Mouse (Mus musculus): ENCODE measurements around the gene Arhgap44. TPM values are rescaled to one million over a fixed set of nuclear protein-coding genes. Genes with fewer than 3 reads are reported as not detected.

The Arhgap44 gene
- polyA plus RNA-seq, 1 experiment from 2014 or later: 5.1 TPM

DNA sequence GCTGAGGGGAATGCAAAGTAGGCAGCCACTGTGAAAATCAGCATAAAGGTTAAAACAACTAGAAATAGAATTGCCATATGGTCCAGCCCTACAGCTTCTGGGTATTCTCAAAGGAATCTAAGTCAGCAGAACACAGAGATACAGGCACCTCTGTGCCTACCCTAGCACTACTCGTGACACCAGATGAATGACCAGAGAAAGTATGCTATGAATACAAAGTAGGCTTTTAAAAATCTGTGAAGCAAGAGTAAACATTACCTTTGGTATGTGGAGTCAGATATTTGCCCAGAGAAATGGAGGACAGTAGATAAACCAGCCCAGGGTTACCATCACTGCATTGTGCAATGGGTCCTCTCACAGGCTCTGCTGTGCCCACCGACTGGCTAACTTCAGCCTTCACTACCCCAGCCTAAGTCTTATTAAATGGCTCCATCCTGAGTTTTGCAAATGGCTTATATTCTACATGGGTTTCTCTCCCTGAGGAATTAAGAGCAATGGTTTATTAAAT lies 25.6 kb downstream of the Arhgap44 start:
- DNase-seq (ENCODE audit: low spot score): no peak

DNA sequence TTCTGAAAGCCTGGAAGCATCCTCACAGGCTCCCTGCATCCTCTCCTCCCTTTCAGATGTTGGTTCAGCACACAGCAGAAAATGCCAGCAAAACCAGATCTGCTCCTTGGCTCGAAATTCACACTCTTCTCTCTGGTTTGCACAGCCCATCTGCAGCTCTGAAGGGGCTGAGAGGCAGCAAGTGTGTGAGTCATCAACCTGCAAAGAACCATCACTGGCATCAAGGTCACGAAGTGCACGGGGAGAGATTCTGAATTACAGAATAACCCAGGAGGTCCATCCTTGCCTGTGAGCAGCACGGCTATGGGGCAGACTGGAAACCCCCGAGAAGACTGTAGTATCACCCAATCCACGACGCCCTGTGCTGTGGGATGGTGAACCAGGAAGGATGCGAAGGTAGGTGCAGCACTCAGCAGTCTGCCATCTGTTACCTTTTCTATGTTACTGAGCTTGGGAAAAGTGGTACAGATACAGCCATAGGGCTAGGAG lies 27.5 kb downstream of the Arhgap44 start:
- DNase-seq (ENCODE audit: low spot score): no peak

DNA sequence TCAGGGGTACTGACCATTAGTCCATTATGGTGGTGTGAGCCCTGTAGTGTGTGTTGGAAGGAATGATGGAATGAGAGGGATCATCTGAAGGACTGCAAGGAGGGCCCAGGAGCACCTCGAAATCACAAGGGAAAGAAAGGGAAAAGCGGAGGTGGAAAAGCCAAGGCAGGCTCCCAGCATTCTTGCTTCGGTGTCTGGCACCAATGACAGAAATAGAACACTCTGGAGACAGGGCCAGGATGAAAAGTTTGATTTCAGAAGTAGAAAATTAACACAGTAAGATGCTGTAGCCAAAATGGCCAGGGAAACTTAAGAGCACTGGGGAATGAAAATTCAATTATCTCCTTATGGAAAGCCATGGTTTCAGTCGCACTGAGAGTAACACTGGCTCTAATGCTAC lies 29.1 kb downstream of the Arhgap44 start:
- no peak for DNase-seq (ENCODE audit: low spot score)

DNA sequence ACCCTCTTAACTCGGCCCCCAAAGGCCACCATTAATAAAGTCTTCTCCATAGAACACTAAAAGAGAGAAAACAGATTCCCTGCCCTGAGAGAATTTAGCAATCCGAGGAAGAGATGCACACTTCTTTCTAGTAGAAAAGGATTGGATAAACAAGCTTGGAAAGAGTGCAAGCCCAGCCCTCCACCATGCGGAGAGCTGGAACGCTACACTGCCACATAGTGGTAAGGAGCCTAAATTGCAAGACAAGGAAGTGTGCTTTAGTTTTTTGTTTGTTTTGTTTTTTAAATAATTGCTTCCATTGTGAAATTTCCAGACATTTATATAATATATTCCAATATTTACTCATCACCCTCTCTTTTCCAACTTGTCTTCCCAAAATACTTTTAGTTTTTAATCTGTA lies 33.7 kb downstream of the Arhgap44 start:
- DNase-seq (ENCODE audit: low spot score): no peak

DNA sequence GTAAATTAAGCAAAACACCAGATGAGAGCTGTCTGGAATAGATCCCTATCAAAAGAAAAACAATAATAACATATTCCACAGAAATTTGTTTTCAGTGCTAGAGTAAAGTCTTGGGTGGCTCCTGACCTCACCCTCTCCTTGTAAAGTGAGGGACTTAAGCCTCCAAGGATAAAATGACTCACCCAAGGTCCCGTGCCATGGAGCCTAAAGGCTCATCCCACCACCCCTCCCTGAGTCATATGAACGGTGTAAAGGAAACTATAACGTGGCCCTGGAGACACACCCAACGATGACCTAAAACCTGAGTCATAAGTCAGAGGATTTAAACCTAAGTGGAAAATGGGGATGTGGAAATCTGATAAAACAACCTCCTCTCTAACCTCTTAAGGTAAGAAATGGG lies 34.1 kb downstream of the Arhgap44 start:
- DNase-seq (ENCODE audit: low spot score): no peak

DNA sequence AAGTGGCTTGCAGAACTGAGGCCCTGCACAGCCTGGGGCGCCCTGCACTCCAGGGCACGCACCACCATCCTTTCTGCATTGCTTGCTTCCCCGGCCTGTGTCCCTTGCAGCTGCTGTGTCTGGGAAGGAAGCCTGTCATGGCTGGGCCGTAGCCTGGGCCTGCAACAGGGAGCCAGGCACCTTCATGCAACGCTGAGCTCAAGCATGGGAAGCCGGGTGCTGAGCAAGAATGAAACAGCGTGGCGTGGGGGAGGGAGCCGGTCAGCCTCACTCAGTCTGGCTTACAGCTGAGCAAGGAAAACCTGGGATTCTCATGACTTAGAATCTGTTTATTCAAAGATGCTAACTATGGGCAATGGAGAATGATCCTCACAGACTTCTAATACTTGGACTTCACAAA lies 36.2 kb downstream of the Arhgap44 start:
- DNase-seq (ENCODE audit: low spot score): no peak

DNA sequence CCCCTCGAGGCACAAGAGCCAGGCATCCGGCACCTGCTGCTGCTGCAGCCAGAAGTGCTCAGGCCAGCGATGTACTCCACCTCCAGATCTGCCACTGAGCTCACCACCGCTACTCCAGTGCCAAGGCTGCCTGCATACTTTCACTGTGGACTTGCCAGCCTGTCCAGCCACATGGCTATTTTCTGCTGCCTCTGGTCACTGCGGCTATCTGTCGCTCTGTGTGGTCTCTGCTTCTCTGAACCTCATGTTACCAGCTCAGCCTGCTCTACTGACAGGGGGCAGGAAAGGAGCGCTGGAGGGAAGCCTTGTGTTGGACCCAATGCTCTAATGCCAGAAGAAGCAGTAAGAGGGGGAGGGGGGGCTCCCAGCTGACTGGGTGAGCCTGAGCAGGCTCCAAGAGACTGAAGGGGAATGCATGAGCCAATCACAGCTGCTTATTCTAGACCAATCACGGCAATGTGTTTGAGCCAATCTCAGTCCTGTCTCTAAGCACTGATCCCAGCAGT lies 37.8 kb downstream of the Arhgap44 start:
- no peak for DNase-seq (ENCODE audit: low spot score)

DNA sequence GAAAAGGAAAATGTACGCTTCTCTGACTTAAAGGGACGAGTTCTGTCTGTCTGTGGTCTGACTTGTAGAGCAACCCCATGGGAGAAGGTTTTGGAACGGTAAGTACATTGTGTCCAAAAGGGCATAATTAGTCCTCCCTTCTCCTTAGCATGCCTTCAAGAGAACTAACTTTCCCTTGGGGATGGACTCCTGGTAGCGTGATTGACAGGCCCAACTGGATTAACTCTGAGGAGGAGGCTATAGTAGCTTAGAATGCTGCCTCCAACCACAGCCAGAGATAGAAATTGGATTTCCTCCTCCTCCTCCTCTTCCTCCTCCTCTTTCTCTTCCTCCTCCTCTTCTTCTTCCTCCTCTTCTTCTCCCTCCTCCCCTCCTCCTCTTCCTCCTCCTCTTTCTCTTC lies 42.5 kb downstream of the Arhgap44 start:
- no peak for DNase-seq (ENCODE audit: low spot score)

DNA sequence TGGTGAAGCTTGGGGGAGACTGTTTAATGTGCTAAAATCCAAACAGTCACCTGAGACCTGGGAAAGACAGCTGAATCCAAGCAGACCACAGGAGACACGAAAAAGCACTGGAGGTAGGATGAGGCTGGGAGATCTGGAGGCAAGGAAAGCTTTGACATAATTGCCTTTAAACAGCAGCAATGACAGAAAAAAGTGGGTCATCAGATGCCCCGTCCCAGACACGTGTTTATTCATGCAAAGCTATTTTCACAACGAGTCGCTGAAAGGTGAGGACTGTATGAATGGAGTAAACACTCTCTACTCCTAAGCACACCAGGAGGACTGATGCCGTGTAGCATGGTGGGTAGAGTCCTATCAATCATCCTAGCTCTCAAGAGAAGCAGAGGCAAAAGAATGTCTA lies 47.0 kb downstream of the Arhgap44 start:
- DNase-seq (ENCODE audit: low spot score): no peak

DNA sequence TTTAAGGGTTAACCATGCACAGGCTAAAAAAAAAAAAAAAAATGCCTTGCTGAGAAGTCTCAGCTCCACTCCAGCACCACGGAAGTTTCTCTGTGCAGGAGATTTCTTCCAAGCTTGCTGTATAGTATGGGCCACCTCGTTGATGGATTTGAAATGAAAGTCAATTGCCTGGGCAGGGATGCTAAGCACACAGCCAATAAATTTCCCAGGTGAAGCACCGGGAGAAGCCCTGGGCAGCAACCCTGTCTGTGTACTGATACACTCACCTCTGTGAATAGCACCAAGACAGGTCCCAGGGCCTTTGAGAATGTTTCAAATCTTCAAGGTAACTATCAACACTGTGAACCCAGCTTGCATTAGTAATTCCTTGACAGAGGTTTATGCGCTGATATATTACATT lies 50.7 kb downstream of the Arhgap44 start:
- DNase-seq (ENCODE audit: low spot score): no peak

DNA sequence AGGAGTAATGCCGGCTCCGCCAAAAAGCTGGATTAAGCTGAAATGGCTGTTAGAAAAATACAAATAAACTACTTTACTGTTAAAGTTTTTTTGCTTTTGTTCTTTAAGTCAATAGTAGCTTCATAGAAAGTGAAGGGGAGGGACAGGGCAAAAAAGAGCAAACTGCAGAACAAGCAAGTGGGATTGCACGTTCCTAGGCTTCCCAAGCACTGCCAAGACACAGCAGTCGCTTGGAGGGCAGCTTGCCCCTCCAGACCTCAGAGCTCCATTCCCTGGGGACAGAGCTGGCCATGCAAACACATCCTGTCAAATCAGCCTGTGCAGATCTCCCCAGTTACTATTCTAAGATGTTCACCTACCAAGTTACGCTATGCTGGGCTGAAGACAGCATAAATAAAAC lies 51.1 kb downstream of the Arhgap44 start:
- no peak for DNase-seq (ENCODE audit: low spot score)

DNA sequence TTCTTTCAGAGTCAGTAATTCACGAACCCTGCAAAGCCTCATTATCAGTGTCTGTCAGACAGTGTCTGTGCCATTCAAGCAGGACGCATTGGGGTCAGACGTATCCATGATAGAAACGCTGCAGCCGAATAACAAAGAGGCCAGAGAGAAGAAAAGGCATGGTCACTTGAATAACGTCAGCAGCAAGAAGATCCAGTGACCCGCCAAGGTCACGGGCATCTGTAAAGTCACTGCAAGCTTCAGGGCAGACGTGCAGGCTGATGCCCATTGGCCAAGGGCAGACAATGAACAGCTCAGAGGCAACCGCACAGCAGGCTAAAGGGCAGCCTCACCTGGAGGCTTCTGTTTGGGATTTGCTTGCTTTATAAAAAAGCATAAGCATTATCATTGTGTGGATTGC lies 52.7 kb downstream of the Arhgap44 start:
- no peak for DNase-seq (ENCODE audit: low spot score)

DNA sequence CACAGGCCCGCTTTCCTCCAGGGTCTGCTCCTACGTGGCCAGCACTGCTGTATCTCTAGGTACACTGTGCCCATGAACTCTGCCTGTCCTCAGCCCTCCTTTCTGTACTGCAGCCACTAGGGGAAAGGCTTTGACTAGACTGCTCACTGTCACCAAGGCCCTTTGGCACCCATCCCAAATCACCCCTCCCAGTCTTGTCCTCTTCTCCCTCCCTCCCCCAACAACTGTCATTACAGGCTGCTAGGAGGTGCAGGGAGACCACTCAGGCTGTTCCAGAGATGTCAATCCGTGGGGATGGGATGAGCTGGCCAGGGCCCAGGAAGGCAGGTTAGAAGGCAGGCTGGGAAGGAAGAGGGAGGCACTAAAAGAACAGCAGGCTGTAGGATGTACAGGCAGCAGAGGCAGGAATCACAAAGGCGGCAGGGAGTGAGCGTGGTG lies 55.0 kb downstream of the Arhgap44 start:
- no peak for DNase-seq (ENCODE audit: low spot score)

DNA sequence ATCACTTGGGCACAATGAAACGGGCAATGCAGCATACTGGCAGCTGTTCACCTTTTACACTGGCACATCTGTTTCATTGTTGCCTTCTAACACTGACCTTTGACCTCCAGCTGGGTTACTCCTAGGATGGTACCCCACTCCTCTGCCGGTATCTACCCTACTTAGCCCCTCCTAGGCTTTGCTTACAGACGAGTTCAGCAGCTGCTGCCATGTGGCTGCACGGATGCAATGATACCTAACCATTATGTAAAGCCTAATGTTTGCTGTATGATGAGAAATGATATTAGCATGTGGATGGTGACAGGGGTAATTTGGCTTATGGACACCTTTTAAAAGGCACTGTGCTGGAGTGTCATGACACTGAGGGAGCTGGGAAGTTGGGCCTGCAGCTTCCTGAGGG lies 55.6 kb downstream of the Arhgap44 start:
- no peak for DNase-seq (ENCODE audit: low spot score)

DNA sequence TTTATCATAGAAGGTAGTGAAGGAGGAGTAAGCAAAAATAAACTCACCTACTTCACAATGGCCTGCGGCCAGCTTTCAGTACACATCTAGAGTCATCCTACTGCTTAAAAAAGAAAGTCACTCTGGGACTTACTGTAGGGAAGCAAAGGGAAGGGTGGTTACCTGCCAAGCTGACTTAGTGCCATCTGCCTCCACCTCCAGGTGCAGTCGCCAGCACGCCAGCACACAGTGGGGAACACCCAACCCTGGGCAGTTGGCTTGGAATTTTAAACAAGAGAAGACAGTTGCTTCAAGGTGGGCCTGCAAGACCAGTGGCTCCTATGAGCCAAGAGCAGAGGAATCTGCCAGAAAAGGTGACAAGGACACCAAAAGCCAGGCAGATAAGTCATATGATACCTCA lies 58.7 kb downstream of the Arhgap44 start:
- no peak for DNase-seq (ENCODE audit: low spot score)

DNA sequence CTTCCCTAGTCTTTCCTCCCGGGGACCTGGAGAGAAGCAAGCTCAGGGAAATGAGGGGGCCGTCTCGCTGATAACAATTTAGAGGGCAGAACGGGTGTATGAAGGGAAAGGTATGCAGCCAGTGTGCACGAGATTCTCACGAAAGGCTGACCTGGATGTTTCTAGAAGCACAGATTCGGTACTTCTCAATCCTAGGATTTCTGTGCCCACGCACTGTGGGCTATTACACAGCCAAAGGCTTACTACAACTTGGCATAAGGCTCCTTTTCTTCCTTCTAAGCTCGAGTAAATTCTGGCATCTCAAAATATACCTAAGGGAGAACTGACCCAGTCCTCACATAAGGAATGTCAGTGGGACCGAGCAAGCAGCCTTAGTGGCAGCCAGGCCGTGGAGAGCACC lies 61.6 kb downstream of the Arhgap44 start:
- DNase-seq (ENCODE audit: low spot score): no peak

DNA sequence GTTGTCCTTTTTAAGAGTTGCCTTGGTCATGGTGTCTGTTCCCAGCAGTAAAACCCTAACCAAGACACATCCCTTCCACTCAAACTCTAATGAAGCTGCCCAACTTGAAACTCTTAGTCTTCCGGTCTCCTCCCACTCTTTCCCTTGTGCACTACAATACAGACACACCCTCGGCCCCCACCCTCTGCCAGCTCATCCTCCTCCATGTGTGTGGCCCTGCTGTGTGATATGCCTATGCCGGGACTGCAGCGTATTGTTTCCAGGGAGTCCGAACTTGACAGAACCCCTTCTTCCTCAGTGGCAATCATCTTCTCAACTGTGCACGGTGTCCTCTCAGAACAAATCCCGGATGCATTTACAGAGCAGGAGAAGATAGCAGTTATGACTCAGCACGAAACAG lies 62.7 kb downstream of the Arhgap44 start:
- no peak for DNase-seq (ENCODE audit: low spot score)

DNA sequence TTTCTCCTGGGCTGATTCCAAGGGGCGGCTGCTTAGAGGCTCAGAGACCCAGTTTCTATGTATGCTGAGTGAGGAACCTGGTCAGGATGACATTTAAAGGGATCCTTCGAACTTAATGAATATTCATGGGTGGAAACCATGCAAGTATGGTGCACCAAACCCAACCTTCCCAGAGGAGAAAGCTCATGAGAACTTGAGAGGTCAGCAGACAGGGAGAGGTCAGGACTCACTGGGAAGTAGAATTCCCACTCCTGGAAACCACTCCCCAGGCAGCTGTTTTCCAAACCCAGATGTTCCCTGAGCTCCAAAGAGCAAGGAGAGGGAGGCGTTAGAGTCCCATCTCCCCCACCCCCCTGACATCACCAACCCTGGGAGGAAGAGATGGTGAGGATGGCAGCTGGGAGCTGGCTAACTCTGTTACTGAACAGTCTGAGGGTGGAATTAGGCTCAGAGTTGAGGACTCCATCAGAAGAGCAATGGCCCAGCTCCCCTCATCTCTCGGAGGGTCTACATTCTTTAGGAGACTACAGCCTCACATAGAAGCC lies 65.2 kb downstream of the Arhgap44 start:
- no peak for DNase-seq (ENCODE audit: low spot score)

DNA sequence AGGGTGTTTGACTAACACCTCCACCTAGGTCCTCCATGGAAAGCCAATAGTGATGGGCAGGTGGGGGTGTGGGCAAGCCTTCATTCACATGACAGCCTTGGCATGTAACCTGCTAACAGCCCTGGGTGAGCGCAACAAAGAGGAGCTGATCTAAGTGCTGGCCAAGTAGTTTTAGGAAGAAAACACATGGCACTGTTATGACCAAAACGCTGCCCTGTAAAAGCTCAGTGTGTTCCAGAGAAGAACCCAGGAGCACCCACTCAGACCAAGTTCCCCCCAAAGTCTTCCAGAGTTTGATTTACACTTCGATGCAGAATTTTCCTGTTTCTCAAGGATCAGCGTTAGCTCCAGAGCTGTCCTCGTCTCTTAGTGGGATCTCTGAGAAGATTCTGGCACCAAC lies 65.9 kb downstream of the Arhgap44 start:
- no peak for DNase-seq (ENCODE audit: low spot score)

DNA sequence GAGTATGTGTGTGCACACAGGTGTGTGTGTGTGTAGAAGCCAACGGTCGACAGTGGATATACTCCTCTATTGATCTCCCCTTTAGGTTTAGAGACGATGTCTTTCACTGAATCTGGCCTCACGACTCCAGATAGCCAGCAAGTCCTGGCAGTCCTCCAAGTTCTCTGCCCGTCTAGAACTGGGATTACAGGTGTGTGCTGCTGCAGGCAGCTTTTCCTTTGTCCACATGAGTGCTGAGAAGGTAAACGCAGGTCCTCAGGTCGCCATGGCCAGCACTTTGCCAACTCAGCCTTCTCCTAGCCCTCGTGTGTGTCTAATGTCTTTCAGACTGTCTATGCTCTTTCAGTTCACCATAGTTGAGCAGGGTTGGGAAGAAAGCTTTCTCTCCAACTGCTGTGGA lies 69.9 kb downstream of the Arhgap44 start:
- DNase-seq (ENCODE audit: low spot score): no peak

DNA sequence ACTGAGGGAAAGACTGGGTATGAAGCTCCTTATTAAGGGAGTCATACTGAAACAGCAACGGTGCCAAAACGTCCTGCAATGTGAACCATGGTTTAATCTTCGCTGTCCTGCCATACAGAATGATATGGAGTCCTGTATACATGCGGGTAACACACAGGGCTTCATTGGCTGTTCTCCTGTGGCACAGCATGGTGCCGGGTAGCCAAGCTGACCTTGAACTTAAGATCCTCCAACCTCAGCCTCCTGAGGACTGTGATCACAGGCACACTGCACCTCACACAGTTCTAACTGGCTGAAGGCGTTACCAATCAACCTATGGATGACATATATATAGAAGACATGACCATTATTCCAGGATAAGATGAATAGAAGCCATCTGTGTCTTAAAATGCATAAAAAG lies 72.4 kb downstream of the Arhgap44 start:
- no peak for DNase-seq (ENCODE audit: low spot score)

DNA sequence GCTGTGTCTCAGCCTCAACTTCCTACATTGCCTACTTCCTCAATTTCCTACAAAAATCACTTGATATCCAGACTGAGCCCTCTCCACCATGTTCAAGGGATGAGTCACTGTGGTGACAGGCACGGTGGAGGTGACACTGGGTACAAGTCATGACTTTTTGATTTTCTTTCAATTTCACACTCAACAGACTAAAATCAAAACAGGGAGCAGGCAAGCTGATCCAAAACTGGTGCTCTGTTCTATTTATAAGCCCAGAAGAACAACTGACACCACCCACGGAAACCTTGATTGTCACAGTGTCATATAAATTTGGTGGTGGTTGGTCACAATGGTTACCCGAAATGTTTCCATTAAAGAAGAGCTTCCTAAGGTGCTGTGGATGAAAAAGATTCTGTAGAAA lies 72.8 kb downstream of the Arhgap44 start:
- no peak for DNase-seq (ENCODE audit: low spot score)

DNA sequence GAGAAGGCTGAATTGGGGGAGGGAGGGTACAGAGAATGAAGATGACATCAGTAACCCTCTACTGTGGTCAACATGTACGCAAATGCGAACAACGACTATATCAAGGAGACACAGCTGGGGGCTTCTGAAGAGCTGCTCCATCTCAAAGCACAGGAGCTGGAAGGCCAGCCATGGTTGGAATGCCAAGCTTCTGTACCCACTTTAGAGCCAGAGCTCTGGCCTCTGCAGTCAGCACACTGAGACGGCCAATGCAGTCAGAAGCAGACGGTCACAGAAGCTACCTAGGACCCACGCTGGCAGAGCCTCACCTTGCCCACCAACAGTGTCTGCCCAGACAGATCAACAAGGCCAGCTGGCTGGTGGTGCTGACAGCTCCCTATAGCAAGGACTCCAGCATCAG lies 73.5 kb downstream of the Arhgap44 start:
- no peak for DNase-seq (ENCODE audit: low spot score)

Measured in thymus, postnatal 0 days (tissue).